Mouse (Mus musculus): ENCODE results near the gene Rell1. TPM values are rescaled to one million over a fixed set of nuclear protein-coding genes. Genes with fewer than 3 reads are reported as not detected.

Gene Rell1
- polyA plus RNA-seq, 1 experiment from 2014 or later = 9.4 TPM

- H3K27me3 ChIP-seq (ENCODE audit: control insufficient read depth, insufficient read depth, low read length) = no peaks in the 10 kb centered on the region
- H3K9me3 ChIP-seq (replicated peaks; ENCODE audit: control insufficient read depth, low read length) = no peaks in the 10 kb centered on the region
- WGBS = 78% methylated on average over 6 of the region's 6 CpGs
- no peak overlapping the region for H3K4me2 ChIP-seq (ENCODE audit: low read depth, low read length)
- no peak overlapping the region for H3K9ac ChIP-seq (ENCODE audit: low read length)
- no peak overlapping the region for H3K4me3 ChIP-seq (ENCODE audit: low read length)
- no peak overlapping the region for H3K27ac ChIP-seq (ENCODE audit: low read length)
- no peaks in the 10 kb centered on the region for H3K36me3 ChIP-seq (ENCODE audit: control insufficient read depth, insufficient read depth)
- no peaks in the 10 kb centered on the region for H3K4me1 ChIP-seq (ENCODE audit: control insufficient read depth, insufficient read depth, low read length)
- no peak for ATAC-seq (replicated peaks; ENCODE audit: extremely low read depth, insufficient read depth, low FRiP score)
Measured at GRCm38 (mm10) chr5:63891912-63892311, 76.8 kb downstream of the Rell1 start.

GRCm38 (mm10) chr5:63891241-63891640, 77.5 kb downstream of the Rell1 start:
- H3K36me3 ChIP-seq (ENCODE audit: control insufficient read depth, insufficient read depth) = no peaks in the 10 kb centered on the region
- H3K4me1 ChIP-seq (ENCODE audit: control insufficient read depth, insufficient read depth, low read length) = no peaks in the 10 kb centered on the region
- no peak for ATAC-seq (replicated peaks; ENCODE audit: extremely low read depth, insufficient read depth, low FRiP score)
- no peak overlapping the region for H3K27ac ChIP-seq (ENCODE audit: low read length)
- no peak overlapping the region for H3K4me3 ChIP-seq (ENCODE audit: low read length)
- 70% methylated on average over 4 of the region's 4 CpGs for WGBS
- H3K9me3 ChIP-seq (replicated peaks; ENCODE audit: control insufficient read depth, low read length) = no peaks in the 10 kb centered on the region
- H3K27me3 ChIP-seq (ENCODE audit: control insufficient read depth, insufficient read depth, low read length) = no peaks in the 10 kb centered on the region
- no peak overlapping the region for H3K4me2 ChIP-seq (ENCODE audit: low read depth, low read length)
- H3K9ac ChIP-seq (ENCODE audit: low read length) = no peak overlapping the region

- Histone ChIP-seq H3K4me2 (ENCODE audit: low read depth, low read length) (no peak overlapping the region), H3K4me1 (ENCODE audit: control insufficient read depth, insufficient read depth, low read length) (no peaks in the 10 kb centered on the region), H3K36me3 (ENCODE audit: control insufficient read depth, insufficient read depth) (no peaks in the 10 kb centered on the region), H3K27me3 (ENCODE audit: control insufficient read depth, insufficient read depth, low read length) (no peaks in the 10 kb centered on the region), H3K9ac (ENCODE audit: low read length) (no peak overlapping the region), H3K27ac (ENCODE audit: low read length) (no peak overlapping the region), H3K9me3 (replicated peaks; ENCODE audit: control insufficient read depth, low read length) (no peaks in the 10 kb centered on the region), H3K4me3 (ENCODE audit: low read length) (no peak overlapping the region)
- ATAC-seq (replicated peaks; ENCODE audit: extremely low read depth, insufficient read depth, low FRiP score) = no peak
- WGBS = 95% methylated on average over 4 of the region's 4 CpGs
Measured at GRCm38 (mm10) chr5:63887111-63887510, 81.6 kb downstream of the Rell1 start.

- no peaks in the 10 kb centered on the region for H3K36me3 ChIP-seq (ENCODE audit: control insufficient read depth, insufficient read depth)
- no peak for ATAC-seq (replicated peaks; ENCODE audit: extremely low read depth, insufficient read depth, low FRiP score)
- 38% methylated on average over 6 of the region's 6 CpGs for WGBS
Measured at GRCm38 (mm10) chr5:63886709-63887108, 82.0 kb downstream of the Rell1 start.

GRCm38 (mm10) chr5:63886292-63886691, 82.4 kb downstream of the Rell1 start:
- no peaks in the 10 kb centered on the region for H3K4me1 ChIP-seq (ENCODE audit: control insufficient read depth, insufficient read depth, low read length)
- no peaks in the 10 kb centered on the region for H3K36me3 ChIP-seq (ENCODE audit: control insufficient read depth, insufficient read depth)
- H3K9ac ChIP-seq (ENCODE audit: low read length) = no peak overlapping the region
- H3K4me2 ChIP-seq (ENCODE audit: low read depth, low read length) = no peak overlapping the region
- H3K4me3 ChIP-seq (ENCODE audit: low read length) = no peak overlapping the region
- H3K9me3 ChIP-seq (replicated peaks; ENCODE audit: control insufficient read depth, low read length) = no peaks in the 10 kb centered on the region
- no peaks in the 10 kb centered on the region for H3K27me3 ChIP-seq (ENCODE audit: control insufficient read depth, insufficient read depth, low read length)
- WGBS = 83% methylated on average over 5 of the region's 5 CpGs
- no peak for ATAC-seq (replicated peaks; ENCODE audit: extremely low read depth, insufficient read depth, low FRiP score)
- no peak overlapping the region for H3K27ac ChIP-seq (ENCODE audit: low read length)

More at GRCm38 (mm10) chr5:63886709-63887108, 82.0 kb downstream of the Rell1 start:
- H3K27ac ChIP-seq (ENCODE audit: low read length) = no peak overlapping the region
- H3K4me3 ChIP-seq (ENCODE audit: low read length) = no peak overlapping the region
- no peak overlapping the region for H3K9ac ChIP-seq (ENCODE audit: low read length)
- no peak overlapping the region for H3K4me2 ChIP-seq (ENCODE audit: low read depth, low read length)
- H3K27me3 ChIP-seq (ENCODE audit: control insufficient read depth, insufficient read depth, low read length) = no peaks in the 10 kb centered on the region
- H3K4me1 ChIP-seq (ENCODE audit: control insufficient read depth, insufficient read depth, low read length) = no peaks in the 10 kb centered on the region
- no peaks in the 10 kb centered on the region for H3K9me3 ChIP-seq (replicated peaks; ENCODE audit: control insufficient read depth, low read length)

- H3K36me3 ChIP-seq (ENCODE audit: control insufficient read depth, insufficient read depth) = no peaks in the 10 kb centered on the region
- H3K4me2 ChIP-seq (ENCODE audit: low read depth, low read length) = no peak overlapping the region
- H3K27me3 ChIP-seq (ENCODE audit: control insufficient read depth, insufficient read depth, low read length) = no peaks in the 10 kb centered on the region
- H3K27ac ChIP-seq (ENCODE audit: low read length) = no peak overlapping the region
- H3K4me3 ChIP-seq (ENCODE audit: low read length) = no peak overlapping the region
- WGBS = 66% methylated on average over 10 of the region's 10 CpGs
- H3K9ac ChIP-seq (ENCODE audit: low read length) = no peak overlapping the region
- H3K9me3 ChIP-seq (replicated peaks; ENCODE audit: control insufficient read depth, low read length) = no peaks in the 10 kb centered on the region
- no peak for ATAC-seq (replicated peaks; ENCODE audit: extremely low read depth, insufficient read depth, low FRiP score)
- H3K4me1 ChIP-seq (ENCODE audit: control insufficient read depth, insufficient read depth, low read length) = no peaks in the 10 kb centered on the region
Measured at GRCm38 (mm10) chr5:63879026-63879425, 89.7 kb downstream of the Rell1 start.

- Histone ChIP-seq H3K4me1 (ENCODE audit: control insufficient read depth, insufficient read depth, low read length) (no peaks in the 10 kb centered on the region), H3K36me3 (ENCODE audit: control insufficient read depth, insufficient read depth) (no peaks in the 10 kb centered on the region), H3K9me3 (replicated peaks; ENCODE audit: control insufficient read depth, low read length) (no peaks in the 10 kb centered on the region), H3K27me3 (ENCODE audit: control insufficient read depth, insufficient read depth, low read length) (no peaks in the 10 kb centered on the region), H3K4me2 (ENCODE audit: low read depth, low read length) (no peak overlapping the region), H3K9ac (ENCODE audit: low read length) (no peak overlapping the region), H3K27ac (ENCODE audit: low read length) (no peak overlapping the region), H3K4me3 (ENCODE audit: low read length) (no peak overlapping the region)
- ATAC-seq (replicated peaks; ENCODE audit: extremely low read depth, insufficient read depth, low FRiP score) = no peak
- 84% methylated on average over 4 of the region's 4 CpGs for WGBS
Measured at GRCm38 (mm10) chr5:63876081-63876480, 92.6 kb downstream of the Rell1 start.

- H3K27ac ChIP-seq (ENCODE audit: low read length) = no peak overlapping the region
- no peak overlapping the region for H3K9ac ChIP-seq (ENCODE audit: low read length)
- H3K27me3 ChIP-seq (ENCODE audit: control insufficient read depth, insufficient read depth, low read length) = no peaks in the 10 kb centered on the region
- no peak overlapping the region for H3K4me2 ChIP-seq (ENCODE audit: low read depth, low read length)
- H3K36me3 ChIP-seq (ENCODE audit: control insufficient read depth, insufficient read depth) = no peaks in the 10 kb centered on the region
- no peak; the same call in 1 of the 2 replicates for ATAC-seq (replicated peaks; ENCODE audit: extremely low read depth, insufficient read depth, low FRiP score)
- WGBS = 60% methylated on average over 16 of the region's 16 CpGs
- H3K4me3 ChIP-seq (ENCODE audit: low read length) = no peak overlapping the region
- H3K4me1 ChIP-seq (ENCODE audit: control insufficient read depth, insufficient read depth, low read length) = no peaks in the 10 kb centered on the region
- no peaks in the 10 kb centered on the region for H3K9me3 ChIP-seq (replicated peaks; ENCODE audit: control insufficient read depth, low read length)
Measured at GRCm38 (mm10) chr5:63874880-63875279, 93.8 kb downstream of the Rell1 start.

- Histone ChIP-seq H3K9ac (ENCODE audit: low read length) (no peak overlapping the region), H3K4me3 (ENCODE audit: low read length) (no peak overlapping the region), H3K36me3 (ENCODE audit: control insufficient read depth, insufficient read depth) (no peaks in the 10 kb centered on the region), H3K27ac (ENCODE audit: low read length) (no peak overlapping the region), H3K27me3 (ENCODE audit: control insufficient read depth, insufficient read depth, low read length) (no peaks in the 10 kb centered on the region), H3K9me3 (replicated peaks; ENCODE audit: control insufficient read depth, low read length) (no peaks in the 10 kb centered on the region), H3K4me2 (ENCODE audit: low read depth, low read length) (no peak overlapping the region), H3K4me1 (ENCODE audit: control insufficient read depth, insufficient read depth, low read length) (0 out of 2 replicates have a peak, but pooled peaks cover 2% of the 10 kb centered on the region)
- no peak for ATAC-seq (replicated peaks; ENCODE audit: extremely low read depth, insufficient read depth, low FRiP score)
- WGBS = 64% methylated on average over 17 of the region's 17 CpGs
Measured at GRCm38 (mm10) chr5:63872176-63872932, 96.3 kb downstream of the Rell1 start.
